Mouse (Mus musculus) megakaryocyte, embryonic 14.5 days (primary cell): ENCODE data around the gene Cenpb. TPM values are rescaled to one million over a fixed set of nuclear protein-coding genes. Genes with fewer than 3 reads are reported as not detected.
"Not testable (repeated sequence)": the region's sequence is repeated elsewhere in the genome, so short reads cannot be mapped to it uniquely, and the experiment has no call there.

Experiments used
- H3K27me3 ChIP-seq: replicated peaks from 2 replicates; pipeline ENCODE3; 2012; ENCODE audit warnings: inconsistent platforms
- H3K36me3 ChIP-seq: replicated peaks from 2 replicates; pipeline ENCODE3; 2012; ENCODE audit warnings: low read length, inconsistent platforms, mixed read lengths
- H3K4me1 ChIP-seq: 2 replicates; pipeline ENCODE4 v1.6.1; 2012; ENCODE audit warnings: inconsistent platforms
- H3K4me3 ChIP-seq: replicated peaks from 2 replicates; pipeline ENCODE3; 2012; ENCODE audit warnings: moderate library complexity, mild to moderate bottlenecking, inconsistent platforms
- H3K9me3 ChIP-seq: 2 replicates; pipeline ENCODE4 v1.6.1; 2012; ENCODE audit warnings: inconsistent platforms
- FLI1 ChIP-seq: IDR thresholded peaks from 2 replicates; pipeline ENCODE4 v1.6.1; 2012; ENCODE audit warnings: low read length, inconsistent platforms, mixed read lengths
- GATA1 ChIP-seq: IDR thresholded peaks from 3 replicates; pipeline ENCODE4 v1.6.1; 2012; ENCODE audit warnings: mixed read lengths, low read length, inconsistent platforms, borderline replicate concordance
- polyA plus RNA-seq: library from polyadenylated mRNA; stranded (reverse); fragments of >175 nt; gene quantifications from 2 replicates; pipeline ENCODE4 v1.2.3, GENCODE M21; 2012; ENCODE audit warnings: low replicate concordance; ENCODE audit not compliant: insufficient read depth

The Cenpb gene
- polyA plus RNA-seq: 147 and 259 TPM in 2 replicates

DNA sequence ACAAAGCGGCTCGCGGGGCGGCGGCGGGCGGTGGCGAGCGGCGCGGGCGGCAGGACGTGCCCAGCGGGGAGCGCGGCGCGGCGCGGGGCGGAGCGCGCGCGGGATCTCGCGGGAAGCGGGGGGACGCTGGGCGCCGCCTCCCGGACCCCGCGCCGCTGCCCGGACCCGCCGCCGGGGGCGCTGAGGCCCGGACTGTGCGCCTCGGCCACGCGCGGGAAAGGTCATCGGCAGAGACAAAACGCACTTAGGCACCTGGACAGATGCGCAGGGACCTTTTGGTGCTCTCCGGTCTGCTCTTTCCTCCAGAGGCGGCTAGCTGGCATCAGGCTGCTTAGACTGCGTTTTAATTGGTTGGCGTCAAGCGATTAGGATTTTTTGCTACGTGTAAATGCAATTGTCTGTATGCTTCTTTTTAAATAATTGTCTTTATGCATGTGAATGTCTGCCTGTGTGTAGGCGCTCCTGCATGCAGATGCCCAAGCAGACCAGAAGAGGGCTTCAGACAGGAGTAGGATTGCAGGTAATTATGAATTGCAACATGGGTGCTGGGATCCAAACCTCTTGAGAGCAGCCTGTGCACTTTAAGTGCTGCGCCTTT lies at the start of gene Cenpb:
Gene Cenpb, minus strand, starts transcription at position 78 of the 598 bp plus-strand sequence.
- H3K4me1 ChIP-seq: peaks cover 53% of the 10 kb centered on the region
- H3K36me3 ChIP-seq: peaks cover 34% of the 10 kb centered on the region
- H3K9me3 ChIP-seq: no peaks in the 10 kb centered on the region
- peak within 1 kb of the TSS; percentile 97 for H3K4me3 ChIP-seq
- TF ChIP-seq FLI1 (no peak), GATA1 (no peak)
- H3K27me3 ChIP-seq: no peaks in the 10 kb centered on the region

DNA sequence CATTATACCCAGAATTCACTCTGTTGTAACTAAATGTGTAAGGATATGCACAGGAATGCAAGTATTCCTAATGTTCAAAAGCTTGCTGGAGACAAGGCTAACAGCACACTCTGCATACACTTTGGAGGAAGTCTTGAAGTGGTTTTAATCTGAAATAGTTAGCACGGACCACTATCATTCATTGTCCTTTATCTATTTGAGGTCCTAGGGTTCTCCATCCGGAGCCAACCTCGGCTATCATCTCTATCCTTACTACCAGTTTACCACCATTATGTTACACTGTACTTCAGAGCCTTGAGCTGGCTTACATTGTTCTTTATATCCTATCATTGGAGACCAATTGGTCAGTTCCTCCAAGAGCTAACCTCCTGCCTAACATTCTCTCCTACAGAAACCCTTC lies 47.4 kb upstream of the Cenpb start:
- TF ChIP-seq GATA1: no peak
- TF ChIP-seq FLI1: no peak
- Histone ChIP-seq H3K4me1 (peaks cover 76% of the 10 kb centered on the region), H3K4me3 (no peak overlapping the region), H3K27me3 (no peaks in the 10 kb centered on the region), H3K9me3 (no peaks in the 10 kb centered on the region), H3K36me3 (no peaks in the 10 kb centered on the region)

DNA sequence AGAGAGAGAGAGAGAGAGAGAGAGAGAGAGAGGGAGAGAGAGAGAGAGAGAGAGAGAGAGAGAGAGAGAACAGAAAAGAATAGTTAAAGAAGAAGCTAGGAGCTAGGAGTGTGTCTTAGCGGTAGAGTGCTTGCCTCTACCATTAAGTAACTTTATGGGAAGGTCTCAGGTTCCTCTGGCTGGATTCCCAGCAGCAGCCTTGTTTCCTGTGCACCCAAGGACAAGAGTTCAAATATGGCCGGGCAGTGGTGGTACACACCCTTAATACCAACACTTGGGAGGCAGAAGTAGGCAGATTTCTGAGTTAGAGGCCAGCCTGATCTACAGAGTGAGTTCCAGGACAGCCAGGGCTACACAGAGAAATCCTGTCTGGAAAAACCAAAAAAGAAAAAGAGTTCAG lies 46.8 kb upstream of the Cenpb start:
- not testable (repeated sequence) for H3K36me3 ChIP-seq, H3K4me3 ChIP-seq, H3K9me3 ChIP-seq, H3K27me3 ChIP-seq
- H3K4me1 ChIP-seq: peaks cover 79% of the 10 kb centered on the region

- H3K9me3 ChIP-seq: peaks cover 3% of the 10 kb centered on the region; the same call in 1 of the 2 replicates
- TF ChIP-seq GATA1 (no peak), FLI1 (no peak)
- peaks cover 3% of the 10 kb centered on the region for H3K36me3 ChIP-seq
- no peaks in the 10 kb centered on the region for H3K27me3 ChIP-seq
- H3K4me1 ChIP-seq: peaks cover 71% of the 10 kb centered on the region
- H3K4me3 ChIP-seq: no peak overlapping the region
These were observed 45.3 kb upstream of the Cenpb start for GRCm38 (mm10) chr2:131225178-131225577.

DNA sequence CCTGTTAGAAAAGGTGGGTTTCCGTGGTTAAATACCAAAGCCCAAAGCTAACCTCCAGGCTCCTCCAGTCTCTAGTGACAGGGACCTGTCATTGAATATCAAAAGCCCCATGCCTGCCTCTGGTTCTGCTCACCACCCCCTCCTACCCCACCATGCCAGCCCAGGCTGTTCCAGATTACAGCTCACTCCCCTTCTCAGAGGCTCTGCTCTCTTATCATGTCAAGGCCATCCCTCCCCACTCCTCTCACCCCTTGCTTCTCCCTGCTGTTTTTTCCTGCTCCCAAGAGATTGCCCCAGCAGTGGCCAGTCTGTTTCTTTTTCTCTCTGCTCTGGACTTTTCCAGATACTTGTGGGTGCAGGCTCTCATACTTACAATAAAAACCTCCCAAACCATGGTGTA lies 43.7 kb upstream of the Cenpb start:
- peak overlapping the region; percentile 76 for H3K4me3 ChIP-seq
- no peaks in the 10 kb centered on the region for H3K27me3 ChIP-seq
- peaks cover 3% of the 10 kb centered on the region for H3K36me3 ChIP-seq
- H3K4me1 ChIP-seq: peaks cover 61% of the 10 kb centered on the region
- TF ChIP-seq FLI1 (no peak), GATA1 (no peak)
- H3K9me3 ChIP-seq: peaks cover 3% of the 10 kb centered on the region; the same call in 1 of the 2 replicates

DNA sequence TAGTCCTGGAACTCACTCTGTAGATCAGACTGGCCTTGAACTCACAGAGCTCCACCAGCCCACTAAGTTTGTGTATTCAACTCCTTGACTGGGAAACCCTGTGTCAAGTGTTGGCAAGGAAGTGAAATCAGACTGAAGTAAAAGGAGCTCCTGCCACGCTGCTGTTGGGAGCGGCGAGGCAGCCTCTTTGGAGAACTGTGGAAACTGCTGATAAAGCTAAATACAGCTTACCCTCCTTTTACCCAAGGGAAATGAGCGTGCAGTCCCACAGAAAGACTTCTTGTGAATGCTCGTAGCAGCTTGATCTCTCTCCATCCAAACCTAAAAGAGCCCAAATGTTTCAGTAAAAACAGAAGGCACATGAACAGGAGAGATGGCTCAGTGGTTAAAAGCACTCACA lies 42.7 kb upstream of the Cenpb start:
- H3K9me3 ChIP-seq: peaks cover 3% of the 10 kb centered on the region; the same call in 1 of the 2 replicates
- H3K36me3 ChIP-seq: peaks cover 3% of the 10 kb centered on the region
- H3K4me1 ChIP-seq: peaks cover 70% of the 10 kb centered on the region
- no peaks in the 10 kb centered on the region for H3K27me3 ChIP-seq
- peak overlapping the region; percentile 64 for H3K4me3 ChIP-seq
- no peak for TF ChIP-seq FLI1
- TF ChIP-seq GATA1: no peak

GRCm38 (mm10) chr2:131221853-131222515 lies 42.1 kb upstream of the Cenpb start:
- Histone ChIP-seq H3K9me3 (peaks cover 3% of the 10 kb centered on the region; the same call in 1 of the 2 replicates), H3K27me3 (no peaks in the 10 kb centered on the region), H3K4me1 (peaks cover 70% of the 10 kb centered on the region), H3K36me3 (peaks cover 3% of the 10 kb centered on the region), H3K4me3 (peak overlapping the region; percentile 44)
- TF ChIP-seq GATA1 (no peak), FLI1 (no peak)

GRCm38 (mm10) chr2:131220030-131220429 lies 40.2 kb upstream of the Cenpb start:
- H3K4me3 ChIP-seq: no peak overlapping the region
- peaks cover 3% of the 10 kb centered on the region; the same call in 1 of the 2 replicates for H3K9me3 ChIP-seq
- peaks cover 68% of the 10 kb centered on the region for H3K4me1 ChIP-seq
- H3K27me3 ChIP-seq: no peaks in the 10 kb centered on the region
- TF ChIP-seq FLI1: no peak
- no peak for TF ChIP-seq GATA1
- H3K36me3 ChIP-seq: peaks cover 3% of the 10 kb centered on the region

- Histone ChIP-seq H3K4me3 (no peak overlapping the region), H3K27me3 (no peaks in the 10 kb centered on the region), H3K4me1 (peaks cover 62% of the 10 kb centered on the region), H3K9me3 (no peaks in the 10 kb centered on the region), H3K36me3 (peaks cover 32% of the 10 kb centered on the region)
- no peak for TF ChIP-seq GATA1
These were observed 36.3 kb upstream of the Cenpb start for GRCm38 (mm10) chr2:131215941-131216858.
